Mouse (Mus musculus) MEL (cell line): ENCODE data around the gene Mrpl53.

ENCODE experiments used
- CTCF ChIP-seq, 3 experiments: IDR thresholded peaks in 2 of 3; conservative IDR thresholded peaks in 1 of 3; 2 replicates each; pipeline ENCODE4 v1.5.1; 2011 to 2012; ENCODE audit warnings: low read length in 3 of 3, low read depth in 2 of 3, mild to moderate bottlenecking in 2 of 3, improper control_type of control experiment in 1 of 3, inconsistent platforms in 1 of 3, mixed read lengths in 1 of 3, moderate library complexity in 1 of 3; ENCODE audit not compliant: control insufficient read depth in 1 of 3, insufficient read depth in 1 of 3, poor library complexity in 1 of 3, severe bottlenecking in 1 of 3
- GATA1 ChIP-seq: IDR thresholded peaks from 2 replicates; pipeline ENCODE4 v1.6.1; 2011; ENCODE audit warnings: low read depth, low read length, improper control_type of control experiment
- POLR2A ChIP-seq, 2 experiments: IDR thresholded peaks; 2 replicates each; pipeline ENCODE4 v1.6.1; 2011 to 2012; ENCODE audit warnings: low read length in 2 of 2, mild to moderate bottlenecking in 2 of 2, control low read depth in 1 of 2, improper control_type of control experiment in 1 of 2, low read depth in 1 of 2, moderate library complexity in 1 of 2; ENCODE audit not compliant: control insufficient read depth in 1 of 2, insufficient read depth in 1 of 2, poor library complexity in 1 of 2
- ZKSCAN1 ChIP-seq: IDR thresholded peaks from 2 replicates; pipeline ENCODE4 v1.6.1; 2012; ENCODE audit warnings: low read depth, mild to moderate bottlenecking, inconsistent platforms, low read length, improper control_type of control experiment, moderate library complexity

DNA sequence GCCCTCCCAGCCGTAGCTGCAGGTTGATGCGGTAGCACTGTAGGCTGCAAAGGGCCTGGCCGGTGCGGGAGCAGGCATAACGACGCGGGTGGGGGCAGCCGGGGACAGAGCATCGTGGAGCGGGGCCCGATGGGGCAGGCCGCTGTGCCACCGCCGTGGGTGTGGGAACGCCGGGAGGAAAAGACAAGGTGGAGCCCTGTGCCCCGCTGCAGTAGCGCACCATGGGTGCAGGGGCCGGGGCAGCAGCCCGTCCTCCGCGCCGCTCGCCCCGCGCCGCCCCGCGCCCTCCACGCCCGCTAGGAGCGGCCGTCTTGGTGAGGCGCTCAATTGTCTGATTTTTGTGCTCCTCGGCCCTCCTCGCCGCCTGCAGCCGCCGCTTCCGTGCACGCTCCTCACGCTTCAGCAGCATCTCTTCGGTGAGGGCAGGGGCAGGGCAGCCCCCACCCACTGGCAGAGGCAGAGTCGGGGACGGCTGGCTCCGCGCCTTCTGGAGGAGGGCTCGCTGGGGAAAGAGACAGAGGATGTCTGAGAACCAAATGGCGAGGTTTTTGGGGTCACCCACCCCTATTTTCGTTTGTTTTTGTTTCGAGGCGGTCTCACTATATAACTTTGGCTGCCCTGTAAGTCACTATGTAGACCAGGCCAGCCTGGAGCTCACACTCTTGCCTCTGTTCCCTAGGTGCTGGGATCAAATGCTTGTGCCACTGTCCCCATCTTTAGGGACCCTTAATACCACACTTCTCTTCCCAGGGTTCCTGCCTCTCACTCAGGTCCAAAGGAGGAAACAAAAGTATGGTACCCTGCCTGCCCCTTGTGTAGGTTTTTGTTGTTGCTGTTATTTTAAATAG, 13.2 kb downstream of the Mrpl53 start:
- TF ChIP-seq POLR2A (IDR thresholded peaks at IDR 0.05; ENCODE audit: control insufficient read depth in 1 of 2, insufficient read depth in 1 of 2, low read depth in 1 of 2, low read length in 2 of 2, poor library complexity in 1 of 2) (no peak), ZKSCAN1 (no peak), GATA1 (no peak), CTCF (IDR thresholded peaks at IDR 0.05 in 2 of 3, conservative IDR thresholded peaks at IDR 0.05 in 1 of 3; ENCODE audit: control insufficient read depth in 1 of 3, insufficient read depth in 1 of 3, low read depth in 2 of 3, low read length in 3 of 3, poor library complexity in 1 of 3, severe bottlenecking in 1 of 3) (no peak)
